Mouse (Mus musculus): ENCODE data around the gene Il1f10.

The Il1f10 gene

DNA sequence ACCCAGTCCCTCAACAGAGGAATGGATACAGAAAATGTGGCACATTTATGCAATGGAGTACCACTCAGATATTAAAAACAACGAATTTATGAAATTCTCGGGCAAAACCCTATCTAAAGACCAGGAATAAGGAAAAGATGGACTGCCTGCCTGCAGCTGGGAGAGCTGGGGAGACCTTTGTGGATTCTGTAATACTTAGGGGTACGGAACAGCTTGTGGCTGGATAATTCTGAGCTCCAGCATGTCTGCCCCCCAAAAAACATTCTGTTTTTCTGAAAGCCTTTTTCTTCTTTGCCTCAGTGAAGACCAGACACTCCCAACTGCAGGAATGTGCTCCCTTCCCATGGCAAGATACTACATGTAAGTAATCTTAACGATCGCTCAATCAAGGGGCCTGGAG is at the start of gene Il1f10:
TSS of gene Il1f10 (plus strand) at position 301 of the 400 bp plus-strand sequence.
- in situ Hi-C loops (cut with MboI, MseI): loop anchor here (5.0 kb wide), 3 partner anchors 116 to 461 kb away; no protein-coding TSS in a partner anchor

DNA sequence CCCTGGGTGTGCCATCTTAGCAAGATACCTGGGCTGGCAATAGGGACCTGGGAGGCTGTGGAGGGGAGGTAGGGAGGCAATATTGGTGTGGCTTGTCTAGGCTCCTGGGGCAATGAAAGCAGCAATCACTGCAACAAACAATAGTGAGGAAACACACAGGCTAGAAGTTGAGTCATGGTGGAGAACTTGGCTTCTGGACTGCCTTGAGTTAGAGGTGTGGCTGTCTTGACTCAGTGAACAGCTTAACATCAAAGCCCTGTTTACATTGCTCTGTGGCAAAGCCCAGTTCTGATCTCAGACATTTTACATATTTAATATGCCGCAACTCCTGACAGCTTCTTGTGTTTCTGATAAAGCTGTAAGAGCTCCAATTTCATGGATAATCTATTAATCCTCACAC is 23.5 kb upstream of the Il1f10 start:
- in situ Hi-C loops (cut with MboI, MseI): loop anchor here in 1 of 2 experiments (10.0 kb wide), 1 partner anchor 1343 kb away; no protein-coding TSS in a partner anchor

DNA sequence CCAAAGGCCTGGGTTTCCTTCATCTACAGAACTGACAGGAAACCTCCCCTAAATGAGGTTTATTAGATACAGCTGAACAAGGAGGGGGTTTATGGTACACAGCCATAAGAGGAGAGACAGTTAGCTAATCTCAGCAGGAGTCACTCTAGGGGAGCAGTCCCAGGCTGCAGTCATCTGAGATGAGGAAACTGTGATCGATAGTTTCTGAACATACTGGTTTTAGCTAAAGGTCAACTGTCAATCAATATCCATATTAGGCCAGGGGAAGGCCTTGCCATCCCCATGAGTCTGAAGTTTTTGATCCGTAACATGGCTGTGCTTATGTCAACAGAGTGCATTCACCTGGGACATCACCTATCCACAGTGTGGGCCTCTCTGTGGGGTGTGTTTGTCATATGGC is 17.4 kb upstream of the Il1f10 start:
- in situ Hi-C loops (cut with MboI, MseI): loop anchor here (5.0 kb wide), 1 partner anchor 126 kb away; no protein-coding TSS in a partner anchor

DNA sequence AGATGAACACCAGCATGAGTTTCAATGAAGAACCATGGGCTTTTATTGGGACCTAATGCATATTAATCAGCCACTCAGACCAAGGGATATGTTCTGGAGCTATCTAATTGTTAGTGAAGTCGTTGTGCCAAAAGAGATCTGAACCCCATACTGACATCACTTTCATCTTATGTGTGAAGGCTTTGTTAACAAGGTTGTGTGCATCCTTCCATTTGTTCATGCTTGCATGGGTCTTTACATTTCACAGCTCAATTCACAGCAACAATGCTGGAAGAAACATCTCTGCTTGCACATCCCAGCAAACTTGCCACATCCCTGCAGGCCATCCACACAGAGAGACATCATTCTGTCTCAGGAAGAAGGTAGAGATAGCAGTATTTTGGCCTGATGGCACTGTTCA is 15.8 kb upstream of the Il1f10 start:
- in situ Hi-C loops (cut with MboI, MseI): no loop called here

DNA sequence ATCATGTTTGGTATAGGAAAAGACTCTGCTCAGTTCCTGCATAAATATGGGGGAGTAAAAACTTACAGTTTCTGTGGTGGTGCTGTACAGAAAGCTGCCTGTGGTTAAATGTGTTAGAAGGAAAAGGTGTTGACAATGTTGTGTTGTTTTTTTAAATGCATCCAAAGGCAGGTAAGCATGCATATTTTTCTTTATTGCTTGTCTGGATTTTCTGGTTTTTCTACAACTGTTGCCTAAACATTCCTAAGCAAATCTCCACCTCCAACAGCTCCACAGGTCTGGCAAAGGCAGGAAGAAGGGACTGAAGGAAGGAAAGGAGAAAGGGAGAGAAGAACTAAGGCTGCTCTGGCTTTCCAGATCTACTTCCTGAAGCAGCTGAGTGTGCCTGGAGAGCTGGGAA is 14.3 kb upstream of the Il1f10 start, which contains the start of gene Il1f5:
TSS of gene Il1f5 (plus strand) at position 301 of the 400 bp plus-strand sequence.
- in situ Hi-C loops (cut with MboI, MseI): no loop called here

DNA sequence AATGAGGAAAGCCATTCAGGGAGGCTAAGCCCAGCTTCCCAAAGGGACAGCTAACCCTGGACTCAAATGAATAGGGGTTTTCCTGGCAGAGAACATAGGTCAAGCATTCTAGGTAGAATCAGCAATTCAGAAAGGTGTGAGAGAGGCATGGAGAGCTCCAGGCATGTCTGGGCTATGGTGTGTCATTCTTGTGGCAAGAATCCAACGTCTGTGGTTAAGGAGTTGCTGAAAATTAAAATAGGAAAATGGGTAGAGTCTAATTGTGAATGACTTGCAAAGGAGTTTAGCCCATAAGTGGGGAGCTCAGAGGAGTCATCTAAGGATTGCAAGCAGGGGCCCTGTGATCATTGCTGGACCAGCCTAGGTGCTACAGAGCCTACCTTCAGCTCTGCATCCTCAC is 3.6 kb downstream of the Il1f10 start:
- in situ Hi-C loops (cut with MboI, MseI): loop anchor here (5.0 kb wide), 4 partner anchors 113 to 463 kb away; no protein-coding TSS in a partner anchor

DNA sequence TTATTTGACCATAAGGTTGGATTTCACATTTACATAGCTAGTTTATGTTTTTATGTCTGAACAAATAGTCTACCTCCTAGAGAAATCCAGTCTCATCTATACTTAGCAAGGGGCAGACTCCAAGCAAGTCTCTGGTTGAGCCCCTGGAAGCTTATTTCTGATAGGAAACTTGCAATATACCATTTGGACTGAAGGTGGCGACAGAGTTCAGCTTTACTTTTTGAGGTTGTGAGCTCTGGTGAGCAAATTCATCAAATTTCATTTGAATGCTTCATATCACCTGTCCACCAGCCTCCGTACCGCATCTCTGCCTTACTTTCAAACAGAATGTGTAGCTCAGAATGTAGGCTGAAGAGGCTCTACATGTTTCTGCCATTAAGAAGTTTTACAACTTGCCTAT is 5.8 kb downstream of the Il1f10 start:
- in situ Hi-C loops (cut with MboI, MseI): loop anchor here in 1 of 2 experiments (5.0 kb wide), 2 partner anchors 110 to 460 kb away; no protein-coding TSS in a partner anchor

DNA sequence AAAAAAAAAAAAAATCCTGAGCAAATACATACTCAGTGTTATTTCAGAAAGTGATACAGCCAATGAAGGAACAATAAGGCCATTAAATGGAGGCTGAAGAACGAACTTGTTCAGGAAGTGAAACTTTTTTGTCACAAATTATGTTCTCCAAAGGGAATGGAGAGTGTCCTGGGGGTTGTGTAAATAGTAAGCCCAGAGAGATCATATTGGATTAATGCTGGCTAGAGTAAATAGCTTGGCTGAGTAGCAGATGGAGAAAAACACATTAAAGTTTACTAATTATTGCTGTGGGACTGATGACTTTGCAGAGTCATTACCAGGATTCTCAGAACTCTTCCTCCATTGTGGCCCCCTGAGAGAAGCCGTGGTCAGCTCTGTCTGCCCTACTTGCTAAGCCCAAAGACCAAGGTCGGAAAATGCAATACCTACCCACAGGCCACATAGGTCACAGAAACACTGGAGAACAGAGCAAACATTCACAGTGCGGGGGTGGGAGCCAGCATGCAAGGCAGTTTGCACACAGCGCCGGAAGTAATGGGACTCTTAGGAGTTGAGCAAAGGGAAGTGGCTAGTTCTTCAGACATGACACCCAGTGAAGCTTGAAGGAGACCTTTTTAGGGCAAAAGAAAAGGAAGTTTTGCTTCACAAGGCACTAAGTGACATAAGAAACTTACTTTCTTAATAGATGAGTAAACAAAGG is 20.5 kb downstream of the Il1f10 start:
- in situ Hi-C loops (cut with MboI, MseI): no loop called here

DNA sequence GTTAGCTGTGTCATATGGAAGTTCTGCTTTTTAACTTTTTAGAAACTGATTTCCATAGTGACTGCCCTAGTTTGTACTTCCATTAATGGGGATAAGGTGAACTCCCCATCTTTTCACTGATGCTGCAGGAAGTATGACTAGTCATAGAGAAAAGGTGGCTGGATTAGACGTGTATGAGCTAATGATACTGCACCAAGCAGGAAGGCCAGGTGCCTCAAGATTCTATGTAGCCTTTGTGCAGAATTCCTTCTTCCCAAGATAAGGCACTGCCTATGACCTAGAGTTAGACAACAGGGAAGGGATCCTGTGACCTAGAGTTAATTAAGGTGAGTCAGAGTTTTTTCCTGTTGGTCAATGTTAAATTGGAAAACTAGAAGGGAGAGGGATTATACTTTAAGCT is 25.9 kb downstream of the Il1f10 start:
- in situ Hi-C loops (cut with MboI, MseI): no loop called here

DNA sequence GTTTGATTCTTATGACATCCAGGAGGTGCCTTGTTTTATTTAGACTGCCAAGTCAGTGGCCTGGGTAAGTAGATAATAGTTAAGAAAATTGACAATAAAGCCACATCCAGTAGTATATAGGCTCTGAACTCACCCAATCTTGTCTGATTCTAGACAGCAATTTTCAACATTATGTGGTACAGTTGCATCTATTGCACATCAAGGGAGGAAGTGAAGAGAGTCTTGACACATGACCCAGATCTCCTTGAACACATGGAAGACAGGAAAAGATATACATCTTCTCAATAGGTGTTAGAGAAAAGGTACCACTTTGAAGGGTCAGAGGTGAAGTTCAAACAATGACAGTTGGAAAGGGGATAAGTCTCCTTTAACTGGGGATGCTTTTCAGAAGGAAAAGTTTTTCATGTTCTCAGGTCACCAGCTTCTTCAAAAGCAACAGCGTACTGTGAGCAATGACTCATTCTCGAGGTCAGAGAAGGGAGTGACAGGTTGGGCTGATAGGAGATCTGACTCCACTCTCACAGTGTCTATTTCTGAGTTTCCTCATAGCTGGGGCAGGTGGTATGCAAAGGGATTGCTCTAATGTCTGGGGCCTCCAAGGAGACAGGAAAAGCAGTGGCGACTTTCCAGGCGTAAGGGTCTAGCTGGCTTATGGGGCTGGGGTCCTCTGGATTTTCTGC is 27.1 kb downstream of the Il1f10 start:
- in situ Hi-C loops (cut with MboI, MseI): no loop called here

DNA sequence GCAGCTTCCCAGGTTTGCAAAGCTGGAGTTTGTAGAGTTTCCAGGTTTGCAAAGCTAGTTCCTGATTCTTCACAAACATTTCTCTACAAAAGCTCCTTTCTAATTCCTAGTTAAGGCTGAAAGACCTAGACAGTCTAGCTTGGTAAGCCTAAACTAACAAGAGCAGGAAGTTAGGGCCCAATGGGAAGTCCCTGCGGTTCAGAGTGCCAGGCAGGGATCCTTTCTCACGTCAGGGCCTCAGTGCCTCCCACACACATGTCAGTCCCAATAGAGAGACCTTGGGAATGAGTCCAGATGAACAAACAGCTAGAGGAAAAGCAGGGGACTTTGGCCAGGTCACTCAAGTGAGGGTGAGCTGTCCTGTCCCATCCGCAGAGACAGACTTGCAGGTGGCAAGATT is 44.3 kb downstream of the Il1f10 start:
- in situ Hi-C loops (cut with MboI, MseI): no loop called here

DNA sequence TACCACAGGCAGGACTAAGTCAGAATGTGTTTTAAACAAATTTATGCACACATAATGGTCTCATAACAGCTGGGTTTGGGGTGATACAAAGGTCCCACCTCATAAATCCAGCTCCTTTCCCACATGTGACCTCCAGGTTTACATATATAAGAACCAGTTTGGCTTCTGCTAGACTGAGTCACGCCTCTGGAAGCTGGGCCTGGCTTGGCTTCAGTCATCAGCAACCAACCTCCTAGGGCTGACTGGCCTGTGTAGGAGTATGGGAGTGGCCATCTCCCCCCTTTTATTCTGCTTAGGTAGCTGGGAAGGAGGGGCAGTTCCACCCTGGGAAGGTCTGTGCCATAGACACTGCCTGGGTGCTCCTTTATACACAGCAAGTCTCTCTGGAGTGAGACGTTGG is 45.5 kb downstream of the Il1f10 start, which contains the start of gene Il1rn:
TSS of gene Il1rn (plus strand) at position 309 of the 400 bp plus-strand sequence.
- in situ Hi-C loops (cut with MboI, MseI): no loop called here

DNA sequence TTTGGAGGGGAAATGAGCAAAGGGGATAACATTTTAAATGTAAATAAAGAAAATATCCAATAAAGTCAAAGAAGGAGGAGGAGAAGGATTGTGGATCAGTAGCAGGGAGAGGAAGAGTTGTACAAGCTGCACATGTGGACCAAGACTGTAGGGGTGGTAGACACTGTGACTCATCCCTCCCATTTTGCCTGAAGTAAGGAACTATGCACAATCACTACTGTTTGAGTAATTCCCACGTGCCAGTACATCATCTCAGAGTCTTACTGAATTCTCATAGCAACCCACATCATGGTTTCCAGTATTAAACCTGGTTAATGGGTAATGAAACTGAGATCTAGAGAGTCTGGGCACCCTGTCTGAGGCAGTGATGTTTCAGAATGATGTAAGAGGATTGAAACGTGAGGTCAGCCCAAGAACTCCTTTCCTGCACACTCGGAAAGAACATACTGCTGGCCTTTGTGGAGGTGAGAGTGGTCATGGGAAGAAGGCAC is 50.4 kb downstream of the Il1f10 start:
- in situ Hi-C loops (cut with MboI, MseI): no loop called here
